Mouse (Mus musculus) lung, postnatal 0 days (tissue): ENCODE measurements at regions not wholly inside any gene's neighbourhood (a gene's known extent, or its start where the extent isn't known, plus 50 kb on each side); places are given as distances from the start of the nearest gene placed in this dataset.

Experiments
- ATAC-seq: fragments of 200-750 bp; cut with Nextera tagmentation; 2 replicates; pipeline ENCODE4 v1.8.0; 2017; ENCODE audit warnings: moderate library complexity
- DNase-seq: peaks from one replicate; pipeline ENCODE4 v3.0.0-alpha.2; 2016; ENCODE audit warnings: low spot score
- H3K27ac ChIP-seq: fragments of 300-500 bp; sonication (generic); 2 replicates; pipeline ENCODE4 v1.5.1; 2014; ENCODE audit warnings: antibody characterized with exemption, mild to moderate bottlenecking, low read length, mixed read lengths
- H3K27me3 ChIP-seq: fragments of 300-500 bp; sonication (generic); replicated peaks from 2 replicates; pipeline ENCODE4 v1.6.1; 2014; ENCODE audit warnings: low read length, mixed read lengths; ENCODE audit not compliant: insufficient read depth
- H3K36me3 ChIP-seq: fragments of 300-500 bp; sonication (generic); 2 replicates; pipeline ENCODE4 v1.6.1; 2014; ENCODE audit warnings: low read length, mixed read lengths; ENCODE audit not compliant: insufficient read depth
- H3K4me1 ChIP-seq: fragments of 300-500 bp; sonication (generic); 2 replicates; pipeline ENCODE4 v1.6.1; 2014; ENCODE audit warnings: antibody characterized with exemption, low read depth, low read length, mixed read lengths; ENCODE audit not compliant: insufficient read depth
- H3K4me2 ChIP-seq: fragments of 300-500 bp; sonication (generic); replicated peaks from 2 replicates; pipeline ENCODE4 v1.6.1; 2014; ENCODE audit warnings: low read depth, mild to moderate bottlenecking, low read length, moderate library complexity, mixed read lengths
- H3K4me3 ChIP-seq: fragments of 300-500 bp; sonication (generic); 2 replicates; pipeline ENCODE4 v1.5.1; 2014; ENCODE audit warnings: low read depth, low read length
- H3K9ac ChIP-seq: fragments of 300-500 bp; sonication (generic); replicated peaks from 2 replicates; pipeline ENCODE4 v1.6.1; 2014; ENCODE audit warnings: low read depth, mild to moderate bottlenecking
- H3K9me3 ChIP-seq: fragments of 300-500 bp; sonication (generic); 2 replicates; pipeline ENCODE4 v1.6.1; 2016; ENCODE audit warnings: low read length, mixed read lengths
- CTCF ChIP-seq: IDR thresholded peaks from 2 replicates; pipeline ENCODE4 v1.5.1; 2016; ENCODE audit warnings: antibody characterized with exemption, mild to moderate bottlenecking
- EP300 ChIP-seq: IDR thresholded peaks from 2 replicates; pipeline ENCODE4 v1.6.1; 2016; ENCODE audit warnings: antibody characterized with exemption, mild to moderate bottlenecking, control low read depth
- WGBS: fragments of 180-500 bp; shearing (Covaris S2); extraction: QIAGEN DNeasy Blood & Tissue Kit; methylation state at CpG from one replicate; pipeline ENCODE4 v1.1.7; 2014; 5-methylcytosine and 5-hydroxymethylcytosine counted together

DNA sequence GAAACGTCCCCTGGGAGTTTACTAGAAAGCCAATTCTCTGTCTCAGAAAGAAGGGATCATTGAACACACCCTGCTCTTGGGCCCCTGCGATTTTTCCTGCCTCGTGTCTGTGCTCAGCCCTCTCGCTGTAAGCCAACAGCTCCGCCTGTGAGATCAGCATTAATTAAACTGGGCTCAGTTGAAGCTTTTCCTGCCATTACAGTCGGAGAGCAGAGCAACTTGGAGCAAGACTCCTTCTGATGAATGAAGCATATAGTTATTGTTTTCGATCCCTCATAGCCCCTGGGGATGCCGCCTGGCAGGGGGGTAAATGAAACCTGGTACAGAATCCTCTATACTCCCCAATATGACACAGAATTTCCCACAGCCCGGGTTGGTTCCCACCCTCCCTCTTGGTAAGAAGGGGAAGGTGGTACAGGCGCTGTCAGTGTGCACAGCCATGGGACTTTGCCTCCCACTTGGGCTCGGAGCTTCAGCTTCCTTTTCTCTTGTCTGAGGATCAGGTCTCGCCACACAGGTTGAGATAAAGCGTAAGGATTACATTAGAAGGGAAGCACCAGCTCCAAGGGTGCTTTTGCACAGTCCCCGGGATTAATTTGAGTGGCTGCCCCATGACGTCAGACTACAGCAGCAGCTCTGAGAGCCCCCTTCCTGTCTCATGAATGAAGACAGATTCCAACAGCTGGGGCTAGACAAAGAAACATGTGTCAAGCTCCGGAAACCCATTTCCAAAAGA is 257.1 kb downstream of the Mycn start:
- Histone ChIP-seq H3K27ac (no peak overlapping the region), H3K9me3 (no peaks in the 10 kb centered on the region), H3K4me3 (no peak overlapping the region), H3K27me3 (no peaks in the 10 kb centered on the region), H3K4me1 (no peaks in the 10 kb centered on the region), H3K4me2 (no peak overlapping the region), H3K9ac (no peak overlapping the region), H3K36me3 (no peaks in the 10 kb centered on the region)
- 37% methylated on average over 15 of the region's 16 CpGs for WGBS
- DNase-seq = no peak
- no peak for ATAC-seq
- TF ChIP-seq CTCF (no peak), EP300 (no peak)

GRCm38 (mm10) chr12:12683733-12684470 is 257.8 kb downstream of the Mycn start:
- DNase-seq = no peak
- Histone ChIP-seq H3K4me1 (no peaks in the 10 kb centered on the region), H3K27ac (no peak overlapping the region), H3K27me3 (no peaks in the 10 kb centered on the region), H3K9me3 (no peaks in the 10 kb centered on the region), H3K4me3 (no peak overlapping the region), H3K36me3 (no peaks in the 10 kb centered on the region), H3K9ac (no peak overlapping the region), H3K4me2 (no peak overlapping the region)
- no peak for ATAC-seq
- WGBS = 59% methylated on average over 10 of the region's 10 CpGs
- no peak for TF ChIP-seq EP300
- TF ChIP-seq CTCF = no peak

GRCm38 (mm10) chr12:12681101-12681500 is 260.6 kb downstream of the Mycn start:
- ATAC-seq (no peak), DNase-seq (no peak)
- Histone ChIP-seq H3K4me1 (no peaks in the 10 kb centered on the region), H3K27ac (no peak overlapping the region), H3K4me3 (no peak overlapping the region), H3K9ac (no peak overlapping the region), H3K27me3 (no peaks in the 10 kb centered on the region), H3K36me3 (no peaks in the 10 kb centered on the region), H3K9me3 (no peaks in the 10 kb centered on the region), H3K4me2 (no peak overlapping the region)
- TF ChIP-seq EP300 = no peak
- no peak for TF ChIP-seq CTCF
- 29% methylated on average over 6 of the region's 6 CpGs for WGBS

- DNase-seq (peak; percentile 60), ATAC-seq (peak; percentile 91)
- Histone ChIP-seq H3K36me3 (no peaks in the 10 kb centered on the region), H3K27me3 (no peaks in the 10 kb centered on the region), H3K4me1 (no peaks in the 10 kb centered on the region), H3K27ac (no peak overlapping the region), H3K4me3 (no peak overlapping the region), H3K4me2 (peak overlapping the region; percentile 30; the same call in 1 of the 2 replicates), H3K9ac (no peak overlapping the region), H3K9me3 (no peaks in the 10 kb centered on the region)
- WGBS = 17% methylated on average over 14 of the region's 14 CpGs
- TF ChIP-seq CTCF = no peak
- TF ChIP-seq EP300 = no peak
These were observed 261.3 kb downstream of the Mycn start for GRCm38 (mm10) chr12:12680371-12680921.

GRCm38 (mm10) chr12:12676676-12677075 is 265.0 kb downstream of the Mycn start:
- H3K9ac ChIP-seq = no peak overlapping the region
- no peaks in the 10 kb centered on the region for H3K36me3 ChIP-seq
- no peak for TF ChIP-seq EP300
- TF ChIP-seq CTCF = no peak
- peak; percentile 9 for DNase-seq
- no peak for ATAC-seq
- no peaks in the 10 kb centered on the region for H3K4me1 ChIP-seq
- H3K27ac ChIP-seq = no peak overlapping the region
- no peaks in the 10 kb centered on the region for H3K9me3 ChIP-seq
- 40% methylated on average over 9 of the region's 9 CpGs for WGBS
- H3K4me2 ChIP-seq = no peak overlapping the region
- H3K27me3 ChIP-seq = no peaks in the 10 kb centered on the region
- H3K4me3 ChIP-seq = no peak overlapping the region

DNA sequence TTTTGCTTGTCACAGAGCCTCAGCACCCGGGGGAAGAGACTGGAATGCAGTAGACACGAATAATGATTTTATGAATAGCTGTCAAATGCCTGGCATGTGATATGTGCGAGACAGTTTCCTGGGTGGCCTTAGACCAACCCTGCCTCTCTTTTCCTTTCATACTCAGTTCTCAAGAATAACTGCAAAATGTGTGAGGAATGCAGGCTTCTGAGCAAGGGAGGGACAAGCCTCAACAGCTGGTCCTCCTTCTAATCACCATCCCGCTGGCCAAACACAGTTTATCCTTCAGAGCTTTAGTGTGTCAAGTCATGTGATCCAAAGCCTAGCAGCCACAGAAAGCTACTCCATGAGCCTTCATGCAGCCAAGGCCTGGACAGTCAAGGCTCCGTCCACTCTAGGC is 271.8 kb downstream of the Mycn start:
- H3K9ac ChIP-seq = no peak overlapping the region
- no peaks in the 10 kb centered on the region for H3K9me3 ChIP-seq
- H3K4me1 ChIP-seq = no peaks in the 10 kb centered on the region
- ATAC-seq (peak; percentile 91), DNase-seq (peak; percentile 88)
- TF ChIP-seq CTCF = no peak
- TF ChIP-seq EP300 = no peak
- 27% methylated on average over 5 of the region's 5 CpGs for WGBS
- H3K4me2 ChIP-seq = no peak overlapping the region
- H3K4me3 ChIP-seq = no peak overlapping the region
- no peaks in the 10 kb centered on the region for H3K36me3 ChIP-seq
- H3K27ac ChIP-seq = no peak overlapping the region
- no peaks in the 10 kb centered on the region for H3K27me3 ChIP-seq
